Mouse (Mus musculus): Measurements from ENCODE around the gene Tcf7.

- TF ChIP-seq CTCF (IDR thresholded peaks at IDR 0.05; ENCODE audit: borderline replicate concordance, control insufficient read depth, extremely low read depth, insufficient read depth, low read length, poor library complexity): no peak
- no peak for TF ChIP-seq POLR2A (IDR thresholded peaks at IDR 0.05; ENCODE audit: control insufficient read depth, extremely low read depth, insufficient read depth, low read length, poor library complexity)
Measured at GRCm38 (mm10) chr11:52233906-52234305, 48.9 kb downstream of the Tcf7 start.

Data from thymus, adult 2 months (tissue).